Mouse (Mus musculus) colon, adult 2 months (tissue): ENCODE measurements around the gene March9. TPM values are rescaled to one million over a fixed set of nuclear protein-coding genes. Genes with fewer than 3 reads are reported as not detected.

ENCODE experiments used
- polyA plus RNA-seq: library from polyadenylated mRNA; depleted of rRNA; stranded (reverse); fragments of >200 nt; gene quantifications from 2 replicates; pipeline ENCODE4 v1.2.3, GENCODE M21; 2012; rRNA removed

The March9 gene
- 8.6 and 8.9 TPM in 2 replicates for polyA plus RNA-seq

DNA sequence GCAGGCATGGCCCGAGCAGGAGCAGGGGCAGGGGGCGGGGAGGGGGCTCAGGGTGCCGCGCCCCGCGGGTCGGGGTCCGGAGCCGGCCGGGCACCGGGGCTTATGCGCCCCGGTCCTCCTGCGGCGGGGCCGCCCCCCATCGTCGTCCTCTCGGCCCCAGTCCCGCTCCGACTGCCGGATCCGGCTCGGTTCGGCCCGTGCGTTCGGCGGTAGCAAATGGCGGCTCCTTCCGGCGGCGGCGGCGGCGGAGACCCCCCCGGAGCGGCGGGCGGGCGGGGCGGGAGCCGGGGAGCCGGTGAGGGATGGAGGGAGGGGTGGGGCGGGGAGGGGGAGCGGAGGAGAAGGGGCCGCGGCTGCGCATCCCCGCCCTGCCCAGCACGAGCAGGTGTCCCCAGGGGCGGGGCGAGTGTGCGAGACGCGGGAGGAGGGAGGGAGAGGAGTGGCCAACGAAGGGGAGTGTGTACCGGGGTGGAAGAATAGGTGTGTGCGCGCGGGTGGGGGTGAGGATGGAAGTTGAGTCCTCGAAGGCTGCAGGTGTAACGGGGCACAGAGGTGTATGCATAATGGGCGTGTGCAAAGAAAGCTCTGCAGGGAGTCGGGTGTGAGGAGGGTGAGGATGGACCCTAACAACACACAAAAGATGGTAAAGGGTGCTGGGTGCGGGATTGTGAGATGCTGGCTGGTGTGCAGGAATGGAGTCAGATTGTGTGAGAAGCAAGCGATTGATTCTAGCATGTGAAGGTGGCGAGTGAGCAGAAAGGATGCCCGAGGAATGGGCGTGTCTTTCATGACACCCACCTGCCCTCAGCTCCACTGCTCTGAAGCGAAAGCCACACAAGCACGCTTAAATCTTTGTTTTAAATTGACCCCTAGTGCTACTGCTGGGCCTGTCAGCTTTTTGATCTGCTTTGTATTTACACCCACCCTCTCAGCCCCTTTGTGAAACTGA, at the start of gene March9:
Gene March9, minus strand, starts transcription at position 217 of the 949 bp plus-strand sequence.

DNA sequence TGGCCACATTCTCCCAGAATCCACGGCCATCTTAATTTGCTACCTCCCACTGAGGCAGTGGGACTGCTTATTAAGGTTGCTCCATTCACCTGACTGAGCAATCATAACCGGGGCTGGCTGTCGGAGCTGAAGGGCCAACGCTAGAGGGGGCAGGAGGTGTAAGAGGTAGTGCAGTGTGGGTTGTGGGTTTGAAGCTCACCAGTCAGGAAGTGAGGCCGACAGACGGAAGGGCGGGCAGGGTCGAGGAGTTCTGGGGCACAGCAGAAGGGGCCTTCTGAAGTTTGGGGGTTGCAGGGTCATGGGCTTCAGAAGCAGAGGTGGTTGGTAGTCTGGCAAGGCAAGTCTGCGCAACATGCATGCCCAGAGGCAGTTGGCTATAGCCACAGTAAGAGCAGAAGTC, 15.1 kb upstream of the March9 start, which contains the start of gene Agap2:
Gene Agap2, plus strand, starts transcription at position 205 of the 400 bp plus-strand sequence.

DNA sequence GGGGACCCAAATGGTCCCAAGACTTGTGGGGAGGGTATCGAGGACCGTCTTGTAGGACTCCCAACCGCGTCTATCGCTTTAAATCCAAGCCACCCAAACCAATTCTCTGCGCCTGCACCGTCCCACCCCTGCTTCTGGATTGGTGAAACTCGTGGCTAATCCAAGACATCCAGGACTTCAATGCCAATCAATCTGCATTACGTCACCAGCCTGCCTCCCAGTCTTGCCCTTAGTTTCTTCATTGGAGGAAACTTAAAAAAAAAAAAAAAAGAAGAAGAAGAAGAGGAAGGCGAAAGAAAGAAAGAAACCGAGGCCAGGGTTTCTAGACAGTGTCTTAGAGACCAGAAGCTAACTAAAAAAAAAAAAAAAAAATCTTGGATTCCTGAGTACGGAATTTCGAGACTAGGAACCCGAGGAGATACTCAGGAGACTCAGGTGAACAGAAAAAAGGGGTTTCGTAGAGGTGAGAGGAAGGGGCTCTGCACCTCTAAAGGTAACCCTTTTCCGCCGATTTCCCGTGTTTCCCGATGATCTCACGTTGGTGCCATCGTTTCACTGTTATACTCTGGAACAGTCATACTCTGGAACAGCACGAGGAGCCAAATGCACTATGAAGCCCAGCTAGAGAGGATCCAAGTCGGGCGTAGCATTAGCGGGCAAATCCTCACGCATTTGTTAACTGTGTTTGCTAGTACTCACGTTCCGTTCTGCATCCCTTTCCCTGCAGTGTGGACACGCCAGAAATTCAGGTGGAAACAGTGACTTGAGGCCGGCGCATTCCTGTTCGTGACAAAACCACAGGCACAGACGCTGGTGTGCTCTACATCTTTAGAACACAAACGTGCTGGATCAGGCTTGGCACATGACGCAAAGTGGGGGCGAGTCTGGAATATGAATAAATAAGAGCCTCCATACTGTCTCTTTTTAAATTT, 10.5 kb upstream of the March9 start, which contains the start of gene Tspan31:
Gene Tspan31, minus strand, starts transcription at position 75 of the 932 bp plus-strand sequence.

DNA sequence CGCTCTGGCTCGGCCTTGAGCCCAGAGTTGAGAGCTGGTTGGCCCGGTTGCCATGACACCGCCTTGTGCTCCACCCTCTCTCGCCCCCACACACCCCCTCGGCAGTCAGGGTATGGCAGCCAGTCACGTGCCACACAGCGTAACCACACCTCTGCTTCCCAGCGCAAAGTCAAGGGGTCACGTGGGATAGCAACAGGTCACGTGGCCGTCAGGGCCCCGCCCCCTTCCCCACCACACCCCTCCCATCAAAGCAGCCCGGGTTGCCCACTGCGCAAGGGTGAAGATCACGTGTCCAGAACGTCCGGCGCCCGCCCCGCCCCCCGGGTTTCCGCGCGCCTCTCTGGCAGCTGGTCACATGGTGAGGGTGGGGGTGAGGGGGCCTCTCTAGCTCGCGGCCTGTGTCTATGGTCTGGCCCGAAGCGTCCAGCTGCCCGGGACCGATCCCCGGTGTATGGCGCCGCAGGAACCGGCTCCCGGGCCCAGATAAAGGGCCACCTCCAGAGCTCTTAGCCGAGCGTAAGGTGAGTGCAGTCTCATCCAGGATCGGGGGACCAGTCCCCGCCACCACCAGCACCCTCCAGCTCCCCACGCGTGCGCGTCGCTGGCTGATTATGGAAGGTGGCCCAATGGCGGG, 3.4 kb upstream of the March9 start, which contains the start of gene Cdk4:
Gene Cdk4, plus strand, starts transcription at position 296 of the 634 bp plus-strand sequence.

DNA sequence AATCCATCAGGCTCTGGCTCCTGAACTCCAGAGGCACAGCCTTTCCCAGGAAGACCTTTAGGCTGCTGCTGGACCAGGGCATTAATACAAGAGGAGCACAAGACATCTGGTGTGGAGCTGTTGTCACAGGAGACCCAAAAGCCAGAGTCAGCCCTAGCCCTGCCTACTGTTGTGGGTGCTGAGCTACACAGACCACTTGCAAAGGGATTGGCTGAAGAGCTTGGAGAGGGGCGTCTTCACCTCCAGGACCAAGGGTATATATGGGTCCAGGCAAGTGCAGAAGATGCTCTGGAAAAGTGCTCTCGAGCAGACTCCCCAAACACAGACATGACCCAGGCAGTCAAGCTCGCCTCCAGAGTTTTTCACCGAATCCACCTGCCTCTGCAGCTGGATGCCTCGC, 12.0 kb downstream of the March9 start, which contains the start of gene Cyp27b1:
Gene Cyp27b1, plus strand, starts transcription at position 297 of the 400 bp plus-strand sequence.

DNA sequence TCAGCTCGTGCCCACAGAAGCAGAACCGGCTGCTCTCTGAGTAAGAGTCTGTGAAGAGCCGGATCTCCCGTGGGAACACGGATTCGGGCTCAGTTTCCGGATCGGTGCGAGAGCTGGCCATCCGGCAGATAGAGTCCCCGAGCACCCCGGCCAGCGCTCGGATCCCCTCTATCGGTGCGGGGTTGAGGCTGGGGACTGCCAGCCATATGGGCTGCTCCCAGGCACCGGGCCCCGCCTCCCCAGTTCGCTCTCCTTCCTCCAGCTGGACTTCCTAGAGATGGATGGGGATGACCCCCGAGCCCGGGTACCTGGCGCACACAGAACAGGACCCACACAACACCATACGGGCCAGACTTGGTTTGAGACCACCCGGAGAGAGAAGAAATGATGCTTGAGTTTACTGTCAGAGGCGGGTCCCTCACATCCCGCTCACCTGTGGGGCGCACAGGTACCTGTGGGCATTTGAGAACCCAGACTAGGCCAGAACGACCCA, 18.7 kb downstream of the March9 start, which contains the start of the genes Mettl1 and Eef1akmt3:
Gene Mettl1, plus strand, starts transcription at position 141 of the 493 bp plus-strand sequence.
Gene Eef1akmt3, minus strand, starts transcription at position 240 of the 493 bp plus-strand sequence.

DNA sequence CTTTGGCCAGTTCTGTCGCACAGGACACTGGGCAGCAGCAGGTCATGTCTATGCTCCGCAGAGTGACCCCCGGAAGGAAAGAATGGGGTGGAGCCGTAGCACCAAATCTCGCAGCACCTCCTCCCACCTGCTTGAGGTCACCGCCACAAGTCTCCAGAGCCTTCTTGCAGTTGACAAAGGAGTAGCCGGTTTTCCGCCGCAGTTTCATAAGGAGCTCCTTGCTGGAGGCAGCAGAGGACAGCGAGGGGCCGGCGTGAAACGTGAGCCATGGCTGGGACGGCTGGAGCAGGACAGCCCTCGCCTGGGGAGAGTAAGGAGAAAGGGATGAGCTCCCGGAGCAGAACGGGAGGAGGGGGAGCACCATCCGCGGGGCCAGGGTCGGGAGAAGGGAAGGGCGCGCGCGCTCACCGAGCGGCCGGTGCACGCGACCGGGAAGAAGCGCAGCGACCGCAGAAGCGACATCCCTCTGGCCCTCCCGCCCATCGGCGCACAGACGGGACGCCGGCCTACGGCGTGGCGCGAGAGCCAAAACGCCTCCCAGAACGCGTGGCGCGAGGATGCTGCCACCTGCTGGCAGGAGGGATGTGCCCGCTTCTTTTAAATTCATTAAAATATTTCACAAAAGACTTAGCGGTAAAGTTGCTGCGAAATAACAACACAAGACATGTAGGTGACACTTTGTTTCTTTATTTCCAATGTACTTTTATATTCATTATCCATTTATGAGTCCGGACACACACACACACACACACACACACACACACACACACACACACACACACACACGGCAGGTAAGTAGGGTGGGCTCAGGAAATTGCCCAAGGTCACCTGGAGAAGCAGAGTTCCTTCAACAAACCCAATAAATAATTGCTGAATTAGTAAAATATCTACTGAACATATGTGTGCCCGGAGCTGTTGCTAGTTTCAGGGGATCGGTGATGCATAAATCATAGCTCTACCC, 29.4 kb downstream of the March9 start, which contains the start of gene Tsfm:
Gene Tsfm, minus strand, starts transcription at position 505 of the 961 bp plus-strand sequence.

Other genes with a start within 250 kb of the March9 start
- gene Atp23, start 158.8 kb downstream of the March9 start, polyA plus RNA-seq = 5.9 and 7.4 TPM in 2 replicates
- 136 and 151 TPM in 2 replicates for gene Ctdsp2, start 81.5 kb downstream of the March9 start, polyA plus RNA-seq
- 1.1 and 1.5 TPM in 2 replicates for gene Avil, start 59.5 kb downstream of the March9 start, polyA plus RNA-seq
- 42.4 and 43.6 TPM in 2 replicates for gene Tsfm, start 29.3 kb downstream of the March9 start, polyA plus RNA-seq
- 19.1 and 19.7 TPM in 2 replicates for gene Mettl1, start 18.8 kb downstream of the March9 start, polyA plus RNA-seq
- gene Eef1akmt3, start 18.7 kb downstream of the March9 start, polyA plus RNA-seq = 1.2 and 1.6 TPM in 2 replicates
- gene Cyp27b1, start 11.9 kb downstream of the March9 start, polyA plus RNA-seq = 0.38 and 0.40 TPM in 2 replicates
- 110 and 125 TPM in 2 replicates for gene Cdk4, start 3.4 kb upstream of the March9 start, polyA plus RNA-seq
- 42.2 and 78.0 TPM in 2 replicates for gene Tspan31, start 10.1 kb upstream of the March9 start, polyA plus RNA-seq
- 4.7 and 5.9 TPM in 2 replicates for gene Agap2, start 15.1 kb upstream of the March9 start, polyA plus RNA-seq
- gene Os9, start 60.9 kb upstream of the March9 start, polyA plus RNA-seq = 79.1 and 84.2 TPM in 2 replicates
- 131 and 138 TPM in 2 replicates for gene B4galnt1, start 105.0 kb upstream of the March9 start, polyA plus RNA-seq
- gene Slc26a10, start 120.5 kb upstream of the March9 start, polyA plus RNA-seq = 1.8 and 5.0 TPM in 2 replicates
- gene Arhgef25, start 129.9 kb upstream of the March9 start, polyA plus RNA-seq = 25.9 and 29.4 TPM in 2 replicates
- gene Dtx3, start 135.5 kb upstream of the March9 start, polyA plus RNA-seq = 80.9 and 90.8 TPM in 2 replicates
- 40.9 and 52.5 TPM in 2 replicates for gene Pip4k2c, start 151.4 kb upstream of the March9 start, polyA plus RNA-seq
- 3.4 and 3.9 TPM in 2 replicates for gene Kif5a, start 203.2 kb upstream of the March9 start, polyA plus RNA-seq
- gene Dctn2, start 206.2 kb upstream of the March9 start, polyA plus RNA-seq = 177 and 178 TPM in 2 replicates
- gene Mbd6, start 228.8 kb upstream of the March9 start, polyA plus RNA-seq = 52.1 and 62.9 TPM in 2 replicates